Mouse (Mus musculus) MEL (cell line): ENCODE data around the gene Add2. TPM values are rescaled to one million over a fixed set of nuclear protein-coding genes. Genes with fewer than 3 reads are reported as not detected.

ENCODE experiments used
- DNase-seq: peaks from one replicate; pipeline ENCODE4 v3.0.0; 2011; ENCODE audit warnings: low read depth, low spot score
- H3K27ac ChIP-seq: 2 replicates; pipeline ENCODE4 v1.5.1; 2012; ENCODE audit warnings: low read depth, mild to moderate bottlenecking, control low read depth, low read length, moderate library complexity; ENCODE audit not compliant: control insufficient read depth
- H3K27me3 ChIP-seq, 2 experiments: fragments of 150-350 bp in 1 of 2; sonication (generic) in 1 of 2; 2 replicates each; pipeline ENCODE4 v1.6.1; 2012; ENCODE audit warnings: low read length in 2 of 2, mild to moderate bottlenecking in 2 of 2, improper control_type of control experiment in 1 of 2, moderate library complexity in 1 of 2; ENCODE audit not compliant: insufficient read depth in 2 of 2, control insufficient read depth in 1 of 2
- H3K36me3 ChIP-seq, 2 experiments: 2 replicates each; pipeline ENCODE4 v1.6.1; 2012 to 2014; ENCODE audit warnings: low read length in 2 of 2, improper control_type of control experiment in 1 of 2, inconsistent platforms in 1 of 2, mild to moderate bottlenecking in 1 of 2; ENCODE audit not compliant: insufficient read depth in 2 of 2, control insufficient read depth in 1 of 2
- H3K4me1 ChIP-seq, 2 experiments: fragments of 150-350 bp in 1 of 2; sonication (generic) in 1 of 2; 2 replicates each; pipeline ENCODE4 v1.6.1; 2012; ENCODE audit warnings: low read length in 2 of 2, improper control_type of control experiment in 1 of 2, mild to moderate bottlenecking in 1 of 2; ENCODE audit not compliant: insufficient read depth in 2 of 2, control insufficient read depth in 1 of 2
- H3K4me3 ChIP-seq, 2 experiments: fragments of 150-350 bp in 1 of 2; sonication (generic) in 1 of 2; 2 replicates each; pipeline ENCODE4 v1.5.1; 2012; ENCODE audit warnings: low read depth in 2 of 2, low read length in 2 of 2, mild to moderate bottlenecking in 2 of 2, moderate library complexity in 2 of 2, control low read depth in 1 of 2, improper control_type of control experiment in 1 of 2; ENCODE audit not compliant: control insufficient read depth in 1 of 2, insufficient read depth in 1 of 2
- H3K79me2 ChIP-seq: 2 replicates; pipeline ENCODE4 v1.6.1; 2012; ENCODE audit warnings: mild to moderate bottlenecking, low read length, moderate library complexity; ENCODE audit not compliant: control insufficient read depth, poor library complexity, insufficient read depth
- H3K9ac ChIP-seq: 2 replicates; pipeline ENCODE4 v1.6.1; 2012; ENCODE audit warnings: low read depth, mild to moderate bottlenecking, control low read depth, low read length, moderate library complexity; ENCODE audit not compliant: control insufficient read depth, poor library complexity, severe bottlenecking
- H3K9me3 ChIP-seq: fragments of 150-350 bp; sonication (generic); replicated peaks from 2 replicates; pipeline ENCODE4 v1.6.1; 2012; ENCODE audit warnings: mild to moderate bottlenecking, low read length, improper control_type of control experiment, moderate library complexity; ENCODE audit not compliant: insufficient read depth
- BHLHE40 ChIP-seq: IDR thresholded peaks from 2 replicates; pipeline ENCODE4 v1.6.1; 2012; ENCODE audit warnings: low read depth, mild to moderate bottlenecking, inconsistent platforms, low read length, improper control_type of control experiment, borderline replicate concordance
- CHD1 ChIP-seq: IDR thresholded peaks from 2 replicates; pipeline ENCODE4 v1.6.1; 2012; ENCODE audit warnings: low read depth, mild to moderate bottlenecking, inconsistent platforms, low read length, improper control_type of control experiment
- CHD2 ChIP-seq: IDR thresholded peaks from 2 replicates; pipeline ENCODE4 v1.6.1; 2011; ENCODE audit warnings: low read length, improper control_type of control experiment
- E2F4 ChIP-seq: IDR thresholded peaks from 2 replicates; pipeline ENCODE4 v1.6.1; 2011; ENCODE audit warnings: low read depth, low read length, improper control_type of control experiment, borderline replicate concordance
- EP300 ChIP-seq, 2 experiments: IDR thresholded peaks; 2 replicates each; pipeline ENCODE4 v1.6.1; 2011; ENCODE audit warnings: improper control_type of control experiment in 2 of 2, low read length in 2 of 2, low read depth in 1 of 2, mild to moderate bottlenecking in 1 of 2
- ETS1 ChIP-seq: IDR thresholded peaks from 2 replicates; pipeline ENCODE4 v1.6.1; 2012; ENCODE audit warnings: low read depth, mild to moderate bottlenecking, inconsistent platforms, low read length, improper control_type of control experiment, moderate library complexity
- GATA1 ChIP-seq: IDR thresholded peaks from 2 replicates; pipeline ENCODE4 v1.6.1; 2011; ENCODE audit warnings: low read depth, low read length, improper control_type of control experiment
- HCFC1 ChIP-seq: IDR thresholded peaks from 2 replicates; pipeline ENCODE4 v1.6.1; 2012; ENCODE audit warnings: low read depth, mild to moderate bottlenecking, inconsistent platforms, low read length, improper control_type of control experiment, moderate library complexity
- KAT2A ChIP-seq: conservative IDR thresholded peaks from 2 replicates; pipeline ENCODE4 v1.6.1; 2012; ENCODE audit warnings: low read depth, low read length, improper control_type of control experiment, inconsistent platforms
- MAFK ChIP-seq: IDR thresholded peaks from 2 replicates; pipeline ENCODE4 v1.6.1; 2011; ENCODE audit warnings: low read depth, mild to moderate bottlenecking, low read length, improper control_type of control experiment, borderline replicate concordance
- MAX ChIP-seq: IDR thresholded peaks from 2 replicates; pipeline ENCODE4 v1.6.1; 2011; ENCODE audit warnings: low read length, improper control_type of control experiment
- MAZ ChIP-seq: IDR thresholded peaks from 2 replicates; pipeline ENCODE4 v1.6.1; 2012; ENCODE audit warnings: low read depth, mild to moderate bottlenecking, inconsistent platforms, low read length, improper control_type of control experiment
- MEF2A ChIP-seq: IDR thresholded peaks from 2 replicates; pipeline ENCODE4 v1.6.1; 2014; ENCODE audit warnings: low read depth, mild to moderate bottlenecking, inconsistent platforms, low read length, improper control_type of control experiment; ENCODE audit not compliant: poor library complexity, insufficient replicate concordance, severe bottlenecking; ENCODE audit errors: extremely low read depth
- MXI1 ChIP-seq: IDR thresholded peaks from 2 replicates; pipeline ENCODE4 v1.6.1; 2011; ENCODE audit warnings: mild to moderate bottlenecking, low read depth, low read length, improper control_type of control experiment
- MYB ChIP-seq: IDR thresholded peaks from 2 replicates; pipeline ENCODE4 v1.6.1; 2011; ENCODE audit warnings: mild to moderate bottlenecking, low read depth, low read length, improper control_type of control experiment
- MYC ChIP-seq: IDR thresholded peaks from 2 replicates; pipeline ENCODE4 v1.6.1; 2011; ENCODE audit warnings: low read depth, mild to moderate bottlenecking, low read length, improper control_type of control experiment, moderate library complexity
- NELFE ChIP-seq: IDR thresholded peaks from 2 replicates; pipeline ENCODE4 v1.6.1; 2011; ENCODE audit warnings: low read depth, low read length, improper control_type of control experiment
- POLR2A ChIP-seq, 2 experiments: IDR thresholded peaks; 2 replicates each; pipeline ENCODE4 v1.6.1; 2011 to 2012; ENCODE audit warnings: low read length in 2 of 2, mild to moderate bottlenecking in 2 of 2, control low read depth in 1 of 2, improper control_type of control experiment in 1 of 2, low read depth in 1 of 2, moderate library complexity in 1 of 2; ENCODE audit not compliant: control insufficient read depth in 1 of 2, insufficient read depth in 1 of 2, poor library complexity in 1 of 2
- POLR2AphosphoS2 ChIP-seq: IDR thresholded peaks from 2 replicates; pipeline ENCODE4 v1.6.1; 2011; ENCODE audit warnings: low read length, improper control_type of control experiment
- POLR2AphosphoS5 ChIP-seq: IDR thresholded peaks from 2 replicates; pipeline ENCODE4 v1.6.1; 2012; ENCODE audit warnings: low read depth, borderline replicate concordance, mild to moderate bottlenecking, inconsistent platforms, low read length, moderate library complexity, mixed read lengths
- RAD21 ChIP-seq: IDR thresholded peaks from 2 replicates; pipeline ENCODE4 v1.6.1; 2011; ENCODE audit warnings: mild to moderate bottlenecking, low read depth, low read length, improper control_type of control experiment
- RCOR1 ChIP-seq: IDR thresholded peaks from 2 replicates; pipeline ENCODE4 v1.6.1; 2012; ENCODE audit warnings: low read depth, mild to moderate bottlenecking, inconsistent platforms, low read length, improper control_type of control experiment
- SIN3A ChIP-seq: IDR thresholded peaks from 2 replicates; pipeline ENCODE4 v1.6.1; 2012; ENCODE audit warnings: low read length, improper control_type of control experiment, inconsistent platforms
- TAL1 ChIP-seq: IDR thresholded peaks from 2 replicates; pipeline ENCODE4 v1.6.1; 2012; ENCODE audit warnings: mild to moderate bottlenecking, inconsistent platforms, low read length, moderate library complexity, mixed read lengths
- TBP ChIP-seq: IDR thresholded peaks from 2 replicates; pipeline ENCODE4 v1.8.0; 2011; ENCODE audit warnings: low read depth, low read length, improper control_type of control experiment
- TCF12 ChIP-seq: IDR thresholded peaks from 2 replicates; pipeline ENCODE4 v1.6.1; 2014; ENCODE audit warnings: low read depth, mild to moderate bottlenecking, inconsistent platforms, low read length, improper control_type of control experiment, moderate library complexity
- UBTF ChIP-seq: IDR thresholded peaks from 2 replicates; pipeline ENCODE4 v1.6.1; 2012; ENCODE audit warnings: low read depth, mild to moderate bottlenecking, inconsistent platforms, low read length, improper control_type of control experiment, moderate library complexity, borderline replicate concordance; ENCODE audit not compliant: insufficient read depth
- USF1 ChIP-seq: IDR thresholded peaks from 2 replicates; pipeline ENCODE4 v1.6.1; 2014; ENCODE audit warnings: low read depth, mild to moderate bottlenecking, inconsistent platforms, low read length, improper control_type of control experiment, moderate library complexity
- ZMIZ1 ChIP-seq: IDR thresholded peaks from 2 replicates; pipeline ENCODE4 v1.6.1; 2012; ENCODE audit warnings: low read depth, mild to moderate bottlenecking, inconsistent platforms, low read length, improper control_type of control experiment, moderate library complexity
- ZNF384 ChIP-seq: IDR thresholded peaks from 2 replicates; pipeline ENCODE4 v1.6.1; 2012; ENCODE audit warnings: low read depth, mild to moderate bottlenecking, inconsistent platforms, low read length, improper control_type of control experiment
- polyA plus RNA-seq, 2 experiments: library from polyadenylated mRNA; stranded (reverse) in 1 of 2; unstranded in 1 of 2; fragments of >175 nt in 1 of 2; fragments of >200 nt in 1 of 2; gene quantifications; 2 replicates each; pipeline versions ENCODE4 v1.2.1 to v1.2.4; 2012; ENCODE audit warnings: low replicate concordance in 2 of 2, low read depth in 1 of 2; ENCODE audit not compliant: insufficient read length in 2 of 2, insufficient read depth in 1 of 2, missing spikeins in 1 of 2
- total RNA-seq: library from RNA; depleted of rRNA; stranded (reverse); fragments of 300-350 nt; gene quantifications from 2 replicates; pipeline ENCODE4 v1.2.3, GENCODE M21; 2012

The Add2 gene
- total and polyA plus RNA-seq, 3 experiments = 85.0 to 191 (median 129) TPM

GRCm38 (mm10) chr6:86076525-86076924, 48.0 kb downstream of the Add2 start:
- H3K4me1 ChIP-seq = peaks cover 31 to 68% of the 10 kb centered on the region in 2 experiments
- no peak for DNase-seq

GRCm38 (mm10) chr6:86077880-86078279, 49.4 kb downstream of the Add2 start:
- Histone ChIP-seq H3K27me3 (no peaks in the 10 kb centered on the region), H3K4me3 (peak overlapping the region; percentile 60 to 71), H3K27ac (peak overlapping the region; percentile 78), H3K36me3 (peaks cover 0 to 59% of the 10 kb centered on the region in 2 experiments; a peak in 2 of 4 replicates), H3K79me2 (peaks cover 35% of the 10 kb centered on the region), H3K4me1 (peaks cover 31 to 70% of the 10 kb centered on the region in 2 experiments)
- peak; percentile 86 for DNase-seq
- TF ChIP-seq TCF12 (peak; percentile 97), MAZ (peak; percentile 81), ZMIZ1 (peak; percentile 76), CHD2 (no peak), TAL1 (peak; percentile 97), MAX (peak; percentile 70), BHLHE40 (peak; percentile 63; the same call in 1 of the 2 replicates), CHD1 (0 out of 2 replicates have a peak, but pooled peaks have one; percentile 26), E2F4 (no peak), POLR2A (IDR thresholded peaks at IDR 0.05; ENCODE audit: control insufficient read depth in 1 of 2, insufficient read depth in 1 of 2, low read depth in 1 of 2, low read length in 2 of 2, poor library complexity in 1 of 2) (peak in 1 of 2 experiments; percentile 70; a peak in 1 of 4 replicates), SIN3A (peak; percentile 83), GATA1 (peak; percentile 95), MYC (peak; percentile 58; the same call in 1 of the 2 replicates), POLR2AphosphoS2 (peak; percentile 61; the same call in 1 of the 2 replicates), MAFK (peak; percentile 60; the same call in 1 of the 2 replicates), RCOR1 (peak; percentile 90), KAT2A (no peak), MYB (peak; percentile 88), ZNF384 (no peak), MXI1 (peak; percentile 63; the same call in 1 of the 2 replicates), NELFE (peak; percentile 59), ETS1 (peak; percentile 92), MEF2A (peak; percentile 78; the same call in 1 of the 2 replicates), USF1 (peak; percentile 63), UBTF (0 out of 2 replicates have a peak, but pooled peaks have one; percentile 37), POLR2AphosphoS5 (no peak; the same call in 1 of the 2 replicates), EP300 (IDR thresholded peaks at IDR 0.05; ENCODE audit: low read depth in 1 of 2, low read length in 2 of 2) (peak; percentile 97 to 98), HCFC1 (no peak), RAD21 (no peak), TBP (peak; percentile 87)
- TF ChIP-seq, all 39 proteins: peak for 23
- Histone ChIP-seq H3K9me3 (no peaks in the 10 kb centered on the region), H3K9ac (peak overlapping the region; percentile 70)

More at GRCm38 (mm10) chr6:86076525-86076924, 48.0 kb downstream of the Add2 start:
- Histone ChIP-seq H3K27ac (peak overlapping the region; percentile 72), H3K36me3 (peaks cover 0 to 59% of the 10 kb centered on the region in 2 experiments; a peak in 2 of 4 replicates), H3K4me3 (no peak overlapping the region), H3K79me2 (peaks cover 35% of the 10 kb centered on the region), H3K9ac (0 out of 2 replicates have a peak overlapping the region, but pooled peaks have one; percentile 0), H3K27me3 (no peaks in the 10 kb centered on the region), H3K9me3 (no peaks in the 10 kb centered on the region)
- TF ChIP-seq TAL1 (peak; percentile 34; the same call in 1 of the 2 replicates), POLR2AphosphoS5 (no peak), ETS1 (no peak)
